Mouse (Mus musculus): Measurements from ENCODE around the gene Fam181a. TPM values are rescaled to one million over a fixed set of nuclear protein-coding genes. Genes with fewer than 3 reads are reported as not detected.

Gene Fam181a
- polyA plus RNA-seq, 1 experiment from 2014 or later: 15.9 TPM

DNA sequence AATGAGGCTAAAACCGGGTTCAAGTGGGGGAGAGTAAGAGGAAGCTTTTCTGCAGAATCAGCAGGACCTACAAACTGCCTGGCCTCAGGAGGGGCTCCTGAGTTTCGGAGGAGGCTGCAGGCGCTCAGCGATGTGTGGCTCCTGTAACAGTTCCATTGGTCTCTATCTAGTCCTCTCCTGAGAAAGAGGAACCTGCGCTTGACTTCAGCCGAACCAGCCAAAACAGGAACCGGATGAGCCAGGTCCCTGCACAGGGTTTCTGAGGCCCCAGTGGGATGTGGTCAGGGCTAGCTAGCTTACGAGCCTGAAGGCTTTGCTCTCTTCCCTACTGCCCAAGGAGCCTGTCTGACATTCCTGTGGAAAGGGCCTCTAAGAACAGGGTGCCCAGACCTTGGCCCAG is 32.7 kb downstream of the Fam181a start:
- ATAC-seq (ENCODE audit: low FRiP score, low TSS enrichment): no peak
- WGBS: 75% methylated on average over 8 of the region's 8 CpGs
- DNase-seq: no peak

DNA sequence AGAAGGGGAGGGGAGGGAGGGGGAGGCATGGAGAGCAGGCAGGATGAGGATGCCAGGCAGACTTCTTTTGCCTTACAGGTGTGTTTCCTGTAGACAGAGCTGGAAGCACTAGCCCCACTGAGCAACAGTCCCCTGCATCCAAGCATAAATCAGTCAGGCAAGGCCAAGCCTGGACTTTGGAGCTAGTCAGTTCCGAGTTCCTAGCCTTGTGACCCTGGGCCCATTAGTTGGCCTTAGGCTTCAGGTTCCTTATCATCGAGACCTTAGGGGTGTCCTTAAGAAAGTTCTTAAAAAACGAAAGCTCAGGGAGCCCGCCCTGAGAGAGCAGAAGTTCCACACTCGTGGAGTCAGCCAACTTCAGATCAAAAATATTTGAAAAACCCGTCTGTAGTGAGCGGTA is 34.2 kb downstream of the Fam181a start:
- DNase-seq (no peak), ATAC-seq (ENCODE audit: low FRiP score, low TSS enrichment) (no peak)
- Histone ChIP-seq H3K27me3 (ENCODE audit: control insufficient read depth, insufficient read depth, low read length) (no peaks in the 10 kb centered on the region), H3K4me2 (ENCODE audit: low read length) (no peak overlapping the region), H3K9ac (replicated peaks; ENCODE audit: low read length) (no peak overlapping the region), H3K36me3 (ENCODE audit: control insufficient read depth, insufficient read depth, low read length) (no peaks in the 10 kb centered on the region), H3K4me1 (ENCODE audit: control insufficient read depth, insufficient read depth, low read length) (no peaks in the 10 kb centered on the region), H3K9me3 (ENCODE audit: control insufficient read depth, low read length) (no peaks in the 10 kb centered on the region), H3K4me3 (replicated peaks; ENCODE audit: low read depth, low read length) (no peak overlapping the region), H3K27ac (replicated peaks; ENCODE audit: low read depth, low read length) (no peak overlapping the region)
- 88% methylated on average over 7 of the region's 7 CpGs for WGBS

More for the DNA sequence above, 32.7 kb downstream of the Fam181a start:
- H3K27me3 ChIP-seq (ENCODE audit: control insufficient read depth, insufficient read depth, low read length): no peaks in the 10 kb centered on the region
- no peak overlapping the region for H3K9ac ChIP-seq (replicated peaks; ENCODE audit: low read length)
- H3K36me3 ChIP-seq (ENCODE audit: control insufficient read depth, insufficient read depth, low read length): no peaks in the 10 kb centered on the region
- H3K4me1 ChIP-seq (ENCODE audit: control insufficient read depth, insufficient read depth, low read length): no peaks in the 10 kb centered on the region
- H3K4me2 ChIP-seq (ENCODE audit: low read length): no peak overlapping the region
- H3K9me3 ChIP-seq (ENCODE audit: control insufficient read depth, low read length): no peaks in the 10 kb centered on the region
- H3K4me3 ChIP-seq (replicated peaks; ENCODE audit: low read depth, low read length): no peak overlapping the region
- no peak overlapping the region for H3K27ac ChIP-seq (replicated peaks; ENCODE audit: low read depth, low read length)

DNA sequence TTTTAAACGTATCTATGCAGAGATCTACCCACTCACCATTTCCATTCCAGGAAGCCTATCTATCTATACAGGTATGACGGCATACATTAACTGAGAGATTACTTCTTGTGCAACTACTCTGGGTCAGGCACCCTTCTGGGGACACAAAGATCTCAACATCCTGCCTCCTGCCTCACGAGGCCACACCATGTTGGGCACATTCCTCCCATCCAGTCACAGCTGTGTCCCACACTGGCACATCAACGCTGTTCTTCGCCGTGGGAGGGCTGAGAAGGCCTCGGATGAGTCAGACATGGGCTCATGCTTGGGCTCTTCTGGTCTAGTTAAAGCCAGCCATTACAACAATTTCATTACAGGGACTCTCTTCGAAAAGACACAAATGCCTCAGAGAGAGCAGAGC is 36.2 kb downstream of the Fam181a start:
- 88% methylated on average over 8 of the region's 8 CpGs for WGBS

DNA sequence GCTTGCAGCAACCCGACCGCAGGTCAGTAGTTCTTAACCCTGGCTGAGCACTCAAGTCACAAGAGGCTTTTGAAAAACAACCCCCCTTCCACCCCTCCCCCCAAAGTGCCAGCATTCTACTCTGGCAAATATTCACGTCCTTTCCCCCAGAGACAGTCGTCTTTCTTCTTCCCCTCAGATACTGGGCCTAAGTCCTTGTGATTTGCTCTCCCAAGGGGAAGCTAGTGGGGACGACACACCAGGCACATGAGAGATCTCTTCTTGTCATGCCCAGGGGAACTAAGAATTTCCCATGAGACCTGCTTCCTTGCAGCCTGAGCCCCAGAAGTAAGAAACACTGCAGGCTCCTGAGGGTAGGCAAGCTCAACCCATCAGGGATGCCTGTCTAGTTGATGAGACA is 36.6 kb downstream of the Fam181a start:
- Histone ChIP-seq H3K9me3 (ENCODE audit: control insufficient read depth, low read length) (no peaks in the 10 kb centered on the region), H3K4me1 (ENCODE audit: control insufficient read depth, insufficient read depth, low read length) (no peaks in the 10 kb centered on the region), H3K4me2 (ENCODE audit: low read length) (no peak overlapping the region), H3K27me3 (ENCODE audit: control insufficient read depth, insufficient read depth, low read length) (no peaks in the 10 kb centered on the region), H3K9ac (replicated peaks; ENCODE audit: low read length) (no peak overlapping the region), H3K36me3 (ENCODE audit: control insufficient read depth, insufficient read depth, low read length) (no peaks in the 10 kb centered on the region), H3K4me3 (replicated peaks; ENCODE audit: low read depth, low read length) (no peak overlapping the region), H3K27ac (replicated peaks; ENCODE audit: low read depth, low read length) (no peak overlapping the region)
- ATAC-seq (ENCODE audit: low FRiP score, low TSS enrichment): no peak
- 63% methylated on average over 5 of the region's 5 CpGs for WGBS
- no peak for DNase-seq

More for the DNA sequence above, 36.2 kb downstream of the Fam181a start:
- Histone ChIP-seq H3K4me2 (ENCODE audit: low read length) (no peak overlapping the region), H3K4me1 (ENCODE audit: control insufficient read depth, insufficient read depth, low read length) (no peaks in the 10 kb centered on the region), H3K36me3 (ENCODE audit: control insufficient read depth, insufficient read depth, low read length) (no peaks in the 10 kb centered on the region), H3K27me3 (ENCODE audit: control insufficient read depth, insufficient read depth, low read length) (no peaks in the 10 kb centered on the region), H3K27ac (replicated peaks; ENCODE audit: low read depth, low read length) (no peak overlapping the region), H3K9ac (replicated peaks; ENCODE audit: low read length) (no peak overlapping the region), H3K9me3 (ENCODE audit: control insufficient read depth, low read length) (no peaks in the 10 kb centered on the region), H3K4me3 (replicated peaks; ENCODE audit: low read depth, low read length) (no peak overlapping the region)
- ATAC-seq (ENCODE audit: low FRiP score, low TSS enrichment) (no peak), DNase-seq (no peak)

DNA sequence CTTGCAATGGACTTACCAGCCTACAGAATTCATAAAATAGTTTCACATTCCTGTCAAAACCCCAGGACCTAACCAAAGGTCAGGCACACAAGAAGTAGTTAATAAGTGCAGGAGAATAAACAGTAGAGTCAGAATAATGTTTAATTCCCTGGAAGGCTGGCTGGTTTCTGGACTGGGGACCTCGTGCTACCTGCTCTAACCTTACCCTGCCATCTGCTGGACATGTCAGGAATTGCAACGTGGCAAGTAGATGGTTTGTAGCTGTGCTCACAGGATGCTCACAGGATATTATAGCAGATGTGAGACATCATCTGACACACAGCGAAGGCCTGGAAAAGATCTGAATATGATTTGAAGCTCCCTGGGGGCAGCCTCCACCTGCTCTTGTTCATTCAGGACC is 37.7 kb downstream of the Fam181a start:
- DNase-seq (peak; percentile 93), ATAC-seq (ENCODE audit: low FRiP score, low TSS enrichment) (peak; percentile 41; the same call in 1 of the 2 replicates)
- 6% methylated on average over 3 of the region's 3 CpGs for WGBS
- H3K4me3 ChIP-seq (replicated peaks; ENCODE audit: low read depth, low read length): no peak overlapping the region
- no peak overlapping the region for H3K4me2 ChIP-seq (ENCODE audit: low read length)
- no peak overlapping the region for H3K9ac ChIP-seq (replicated peaks; ENCODE audit: low read length)
- no peaks in the 10 kb centered on the region for H3K36me3 ChIP-seq (ENCODE audit: control insufficient read depth, insufficient read depth, low read length)
- no peaks in the 10 kb centered on the region for H3K27me3 ChIP-seq (ENCODE audit: control insufficient read depth, insufficient read depth, low read length)
- H3K9me3 ChIP-seq (ENCODE audit: control insufficient read depth, low read length): no peaks in the 10 kb centered on the region
- H3K4me1 ChIP-seq (ENCODE audit: control insufficient read depth, insufficient read depth, low read length): no peaks in the 10 kb centered on the region
- no peak overlapping the region for H3K27ac ChIP-seq (replicated peaks; ENCODE audit: low read depth, low read length)

DNA sequence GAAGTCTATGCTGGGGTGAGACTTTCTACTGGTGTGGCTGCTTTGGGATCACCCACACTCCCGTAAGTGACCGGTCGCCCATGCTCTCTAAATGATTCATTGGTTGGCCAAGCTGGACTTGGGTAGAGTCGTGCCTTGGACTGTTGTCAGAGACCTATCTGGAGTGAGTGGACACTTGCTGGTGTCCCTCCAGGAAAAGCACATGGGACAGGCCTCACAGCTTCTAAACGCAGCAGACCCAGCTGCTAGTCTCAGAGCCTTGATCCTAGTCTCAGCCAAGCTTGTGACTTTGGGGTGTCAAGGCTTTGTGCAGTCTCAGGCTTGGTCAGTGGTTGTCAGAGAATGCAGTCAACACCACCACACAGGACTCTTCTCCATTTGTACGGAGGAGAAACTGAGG is 42.0 kb downstream of the Fam181a start:
- Histone ChIP-seq H3K4me2 (ENCODE audit: low read length) (no peak overlapping the region), H3K4me3 (replicated peaks; ENCODE audit: low read depth, low read length) (no peak overlapping the region), H3K9ac (replicated peaks; ENCODE audit: low read length) (no peak overlapping the region), H3K27ac (replicated peaks; ENCODE audit: low read depth, low read length) (no peak overlapping the region), H3K9me3 (ENCODE audit: control insufficient read depth, low read length) (no peaks in the 10 kb centered on the region), H3K4me1 (ENCODE audit: control insufficient read depth, insufficient read depth, low read length) (no peaks in the 10 kb centered on the region), H3K36me3 (ENCODE audit: control insufficient read depth, insufficient read depth, low read length) (no peaks in the 10 kb centered on the region), H3K27me3 (ENCODE audit: control insufficient read depth, insufficient read depth, low read length) (no peaks in the 10 kb centered on the region)
- ATAC-seq (ENCODE audit: low FRiP score, low TSS enrichment) (no peak), DNase-seq (no peak)
- 94% methylated on average over 6 of the region's 6 CpGs for WGBS

DNA sequence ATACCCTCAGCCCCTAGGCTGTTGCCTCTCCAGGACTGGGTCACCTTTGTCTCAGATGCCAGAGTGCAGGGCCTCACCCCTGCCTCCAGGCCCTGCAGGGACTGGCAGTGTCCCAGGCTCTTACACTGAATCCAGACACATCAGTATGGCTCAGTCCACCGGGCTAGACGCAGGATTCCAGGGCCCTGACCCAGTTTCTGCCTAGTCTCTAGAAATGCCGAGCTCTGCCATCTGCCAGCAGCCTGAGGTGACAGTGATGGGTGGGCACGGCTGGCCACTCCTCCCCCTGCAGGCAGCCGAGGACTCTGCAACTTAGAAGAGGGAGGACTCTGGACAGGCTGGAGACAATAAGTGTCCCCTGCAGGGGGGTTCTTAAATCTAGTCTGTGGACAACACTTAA is 42.8 kb downstream of the Fam181a start:
- 13% methylated on average over 5 of the region's 5 CpGs for WGBS
- Histone ChIP-seq H3K4me1 (ENCODE audit: control insufficient read depth, insufficient read depth, low read length) (no peaks in the 10 kb centered on the region), H3K27me3 (ENCODE audit: control insufficient read depth, insufficient read depth, low read length) (no peaks in the 10 kb centered on the region), H3K4me2 (ENCODE audit: low read length) (no peak overlapping the region), H3K9me3 (ENCODE audit: control insufficient read depth, low read length) (no peaks in the 10 kb centered on the region), H3K4me3 (replicated peaks; ENCODE audit: low read depth, low read length) (no peak overlapping the region), H3K27ac (replicated peaks; ENCODE audit: low read depth, low read length) (no peak overlapping the region), H3K36me3 (ENCODE audit: control insufficient read depth, insufficient read depth, low read length) (no peaks in the 10 kb centered on the region), H3K9ac (replicated peaks; ENCODE audit: low read length) (no peak overlapping the region)
- ATAC-seq (ENCODE audit: low FRiP score, low TSS enrichment) (no peak), DNase-seq (peak; percentile 63)

DNA sequence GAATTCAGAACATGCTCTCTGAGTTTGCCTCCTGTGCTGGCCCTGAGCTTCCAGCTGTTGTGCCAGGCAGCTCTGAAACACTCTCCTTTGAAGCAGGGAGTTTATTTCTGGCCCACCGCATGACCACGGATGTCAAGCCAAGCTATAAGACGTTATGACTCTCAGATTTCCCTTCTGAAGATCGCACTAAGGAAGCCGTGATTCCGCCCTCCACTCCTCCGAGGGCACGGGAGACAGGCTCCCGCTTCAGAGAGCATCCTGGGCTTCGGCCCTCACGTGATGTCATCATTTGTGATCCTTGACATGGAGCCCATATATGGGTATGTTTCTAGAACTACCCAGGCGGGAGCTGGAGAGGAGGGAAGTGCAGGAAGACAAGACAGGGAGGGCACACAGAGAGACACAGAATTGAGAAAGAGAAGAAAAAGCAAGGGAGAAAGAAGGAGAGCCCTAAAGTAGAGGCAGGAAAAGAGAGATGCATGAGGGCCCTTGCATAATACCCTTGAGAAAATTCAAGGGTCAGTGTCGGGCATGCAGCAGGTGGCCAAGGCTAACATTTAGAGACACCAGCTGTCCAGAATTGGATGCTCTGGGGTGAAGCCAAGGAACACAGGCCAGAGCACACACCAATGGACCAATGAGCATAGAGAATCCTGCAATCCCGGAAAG is 45.1 kb downstream of the Fam181a start, which contains the start of gene Asb2:
Gene Asb2, minus strand, starts transcription at position 256 of the 669 bp plus-strand sequence.
- H3K36me3 ChIP-seq (ENCODE audit: control insufficient read depth, insufficient read depth, low read length): no peaks in the 10 kb centered on the region
- H3K27ac ChIP-seq (replicated peaks; ENCODE audit: low read depth, low read length): no peak within 1 kb of the TSS
- 79% methylated on average over 14 of the region's 14 CpGs for WGBS
- no peak within 1 kb of the TSS for H3K4me2 ChIP-seq (ENCODE audit: low read length)
- no peaks in the 10 kb centered on the region for H3K27me3 ChIP-seq (ENCODE audit: control insufficient read depth, insufficient read depth, low read length)
- no peak for DNase-seq
- no peaks in the 10 kb centered on the region for H3K9me3 ChIP-seq (ENCODE audit: control insufficient read depth, low read length)
- no peaks in the 10 kb centered on the region for H3K4me1 ChIP-seq (ENCODE audit: control insufficient read depth, insufficient read depth, low read length)
- H3K4me3 ChIP-seq (replicated peaks; ENCODE audit: low read depth, low read length): no peak within 1 kb of the TSS
- ATAC-seq (ENCODE audit: low FRiP score, low TSS enrichment): no peak
- H3K9ac ChIP-seq (replicated peaks; ENCODE audit: low read length): no peak within 1 kb of the TSS

DNA sequence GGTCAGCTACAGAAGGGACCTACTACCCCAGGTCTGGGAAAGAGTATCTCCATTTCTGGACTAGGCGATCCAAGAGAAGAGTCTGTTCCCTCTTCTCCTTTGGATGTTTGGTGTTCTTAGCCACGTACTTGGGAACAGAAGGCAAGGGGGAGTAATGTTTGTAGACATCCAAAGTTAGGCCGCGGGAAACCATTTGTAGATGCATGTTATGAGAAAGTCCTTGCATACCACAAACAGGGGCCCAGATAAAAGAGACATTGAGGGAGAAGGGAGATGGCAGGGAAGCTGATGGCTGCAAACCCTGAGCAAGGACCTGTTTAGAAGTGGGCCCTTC is 45.6 kb downstream of the Fam181a start:
- Histone ChIP-seq H3K4me2 (ENCODE audit: low read length) (no peak overlapping the region), H3K27me3 (ENCODE audit: control insufficient read depth, insufficient read depth, low read length) (no peaks in the 10 kb centered on the region), H3K4me1 (ENCODE audit: control insufficient read depth, insufficient read depth, low read length) (no peaks in the 10 kb centered on the region), H3K9ac (replicated peaks; ENCODE audit: low read length) (no peak overlapping the region), H3K4me3 (replicated peaks; ENCODE audit: low read depth, low read length) (no peak overlapping the region), H3K27ac (replicated peaks; ENCODE audit: low read depth, low read length) (no peak overlapping the region), H3K36me3 (ENCODE audit: control insufficient read depth, insufficient read depth, low read length) (no peaks in the 10 kb centered on the region), H3K9me3 (ENCODE audit: control insufficient read depth, low read length) (no peaks in the 10 kb centered on the region)
- WGBS: 89% methylated on average over 4 of the region's 4 CpGs
- DNase-seq (no peak), ATAC-seq (ENCODE audit: low FRiP score, low TSS enrichment) (no peak)

All from midbrain, embryonic 14.5 days (tissue).